Mouse (Mus musculus): ENCODE data around the gene Palld. TPM values are rescaled to one million over a fixed set of nuclear protein-coding genes. Genes with fewer than 3 reads are reported as not detected.

The Palld gene
- polyA plus RNA-seq, 1 experiment from 2014 or later, result 99.0 TPM

DNA sequence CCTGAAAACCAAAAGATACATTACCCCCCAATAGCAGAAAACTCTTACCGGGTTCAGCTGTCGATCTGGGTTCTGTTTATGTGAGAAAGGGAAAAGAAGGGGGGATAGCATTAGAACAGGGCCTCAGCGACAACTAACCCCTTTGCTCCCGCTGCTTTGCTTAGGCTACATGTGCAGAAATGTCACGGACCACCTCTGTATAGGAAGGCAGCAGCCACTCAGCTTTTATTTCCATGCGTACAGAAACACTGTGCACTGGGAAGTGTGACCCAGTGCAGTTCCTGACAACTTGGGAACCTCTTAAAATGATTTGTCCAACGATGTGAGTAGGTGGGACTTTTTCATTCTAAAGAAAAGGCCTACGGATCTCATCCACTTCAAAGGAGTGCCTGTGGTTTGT lies 200.4 kb downstream of the Palld start:
- DNase-seq (ENCODE audit: low read depth, low spot score) (no peak), ATAC-seq (no peak)
- no peaks in the 10 kb centered on the region for H3K27me3 ChIP-seq
- in situ Hi-C loops (cut with MboI; ENCODE audit: low pct_unique_long_range_greater_than_20kb), result no loop called here
- CTCF ChIA-PET, result no interaction called here
- no peak for TF ChIP-seq CTCF (IDR thresholded peaks at IDR 0.05)
- POLR2A ChIA-PET, result no interaction called here

DNA sequence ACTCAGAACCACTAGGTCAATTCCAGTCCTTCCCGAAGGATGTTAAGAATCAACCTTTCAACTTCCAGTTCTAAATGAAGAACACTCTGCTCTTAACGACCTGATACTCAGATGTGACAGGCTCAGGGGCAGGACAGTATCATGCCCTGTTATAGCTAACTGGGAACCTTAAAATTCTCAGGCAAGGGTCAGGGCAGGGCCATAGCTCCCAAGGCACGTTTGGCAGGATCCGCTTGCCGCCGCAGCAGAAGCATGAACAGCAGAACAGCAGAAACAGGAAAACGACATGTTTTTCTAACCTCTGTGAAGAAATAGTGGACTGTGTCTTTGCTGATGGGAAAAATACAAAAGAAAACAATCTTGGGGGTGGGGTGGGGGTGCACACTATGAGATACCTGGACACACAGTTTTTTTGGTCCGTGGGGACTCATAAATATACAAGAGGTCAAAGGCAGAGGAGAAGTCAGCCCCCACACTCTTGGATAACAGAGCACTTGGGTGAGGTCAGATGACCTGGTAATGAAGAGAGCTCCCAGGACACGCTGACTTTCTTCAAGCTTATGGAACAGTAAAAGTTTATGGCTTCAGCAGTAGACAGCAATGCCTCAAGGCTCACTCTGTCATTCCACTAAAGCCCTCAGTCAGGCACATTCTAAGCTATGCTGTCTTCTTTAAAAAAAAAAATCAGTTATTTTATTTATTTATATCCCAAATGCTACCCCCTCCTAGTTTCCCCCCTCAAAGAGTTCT lies 201.4 kb downstream of the Palld start:
- no peaks in the 10 kb centered on the region for H3K27me3 ChIP-seq
- CTCF ChIA-PET, result interaction anchor here (0.8 to 1.6 kb wide), 3 partner anchors 57 to 174 kb away, joined by 3 to 4 read pairs (median 4); no protein-coding TSS in a partner anchor
- no peak for TF ChIP-seq CTCF (IDR thresholded peaks at IDR 0.05)
- DNase-seq (ENCODE audit: low read depth, low spot score) (no peak), ATAC-seq (no peak)
- in situ Hi-C loops (cut with MboI; ENCODE audit: low pct_unique_long_range_greater_than_20kb), result no loop called here
- POLR2A ChIA-PET, result interaction anchor here (0.8 to 0.9 kb wide), 2 partner anchors 12 to 73 kb away, joined by 3 read pairs; no protein-coding TSS in a partner anchor

DNA sequence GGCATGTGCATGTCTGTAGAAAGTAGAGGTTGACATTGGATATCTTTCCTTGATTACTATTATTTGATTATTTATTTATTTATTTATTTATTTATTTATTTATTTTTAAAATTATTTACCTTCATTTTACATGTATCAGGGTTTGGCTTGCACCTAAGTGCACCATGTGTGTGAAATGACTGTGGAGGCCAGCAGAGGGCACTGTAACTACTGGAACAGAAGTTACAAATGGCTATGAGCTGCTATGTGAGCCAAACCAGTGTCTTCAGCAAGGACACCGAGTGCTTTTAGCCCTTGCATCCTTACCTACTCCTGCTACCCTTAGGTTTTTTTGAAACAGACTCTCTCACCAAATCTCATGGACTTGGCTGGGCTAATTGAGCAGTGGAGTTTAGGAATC lies 202.2 kb downstream of the Palld start:
- CTCF ChIA-PET, result interaction anchor here (1.0 to 1.6 kb wide), 6 partner anchors 22 to 175 kb away, joined by 3 to 5 read pairs (median 4); no protein-coding TSS in a partner anchor
- TF ChIP-seq CTCF (IDR thresholded peaks at IDR 0.05), result peak; percentile 56
- no peaks in the 10 kb centered on the region for H3K27me3 ChIP-seq
- in situ Hi-C loops (cut with MboI; ENCODE audit: low pct_unique_long_range_greater_than_20kb), result no loop called here
- ATAC-seq, result no peak
- POLR2A ChIA-PET, result interaction anchor here (0.9 kb wide), 1 partner anchor 72 kb away, joined by 3 read pairs; no protein-coding TSS in a partner anchor
- no peak for DNase-seq (ENCODE audit: low read depth, low spot score)

DNA sequence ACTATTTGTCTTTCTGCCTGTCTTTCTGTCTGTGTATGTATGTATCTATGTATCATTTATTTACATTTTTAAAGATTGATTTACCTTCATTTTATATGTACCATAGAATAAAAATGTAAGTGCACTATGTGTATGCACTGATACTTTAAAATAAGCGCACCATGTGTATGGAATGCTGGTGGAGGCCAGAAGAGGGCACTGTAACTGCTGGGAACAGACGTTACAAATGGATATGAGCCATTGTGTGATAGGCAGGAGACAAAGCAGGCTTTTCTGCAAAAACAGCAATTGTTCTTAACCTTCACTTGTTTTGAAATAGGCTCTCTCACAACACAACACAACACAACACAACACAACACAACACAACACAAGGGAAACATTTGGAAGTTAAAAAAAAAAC lies 203.5 kb downstream of the Palld start:
- no peak for DNase-seq (ENCODE audit: low read depth, low spot score)
- TF ChIP-seq CTCF (IDR thresholded peaks at IDR 0.05), result peak; percentile 61
- ChIA-PET CTCF (interaction anchor here (1.0 to 1.2 kb wide), 2 partner anchors 9 to 76 kb away, joined by 3 to 5 read pairs; no protein-coding TSS in a partner anchor), POLR2A (no interaction called here)
- in situ Hi-C loops (cut with MboI; ENCODE audit: low pct_unique_long_range_greater_than_20kb), result loop anchor here (5.0 kb wide), 1 partner anchor 173 kb away; no protein-coding TSS in a partner anchor
- no peak for ATAC-seq
- H3K27me3 ChIP-seq, result no peaks in the 10 kb centered on the region

DNA sequence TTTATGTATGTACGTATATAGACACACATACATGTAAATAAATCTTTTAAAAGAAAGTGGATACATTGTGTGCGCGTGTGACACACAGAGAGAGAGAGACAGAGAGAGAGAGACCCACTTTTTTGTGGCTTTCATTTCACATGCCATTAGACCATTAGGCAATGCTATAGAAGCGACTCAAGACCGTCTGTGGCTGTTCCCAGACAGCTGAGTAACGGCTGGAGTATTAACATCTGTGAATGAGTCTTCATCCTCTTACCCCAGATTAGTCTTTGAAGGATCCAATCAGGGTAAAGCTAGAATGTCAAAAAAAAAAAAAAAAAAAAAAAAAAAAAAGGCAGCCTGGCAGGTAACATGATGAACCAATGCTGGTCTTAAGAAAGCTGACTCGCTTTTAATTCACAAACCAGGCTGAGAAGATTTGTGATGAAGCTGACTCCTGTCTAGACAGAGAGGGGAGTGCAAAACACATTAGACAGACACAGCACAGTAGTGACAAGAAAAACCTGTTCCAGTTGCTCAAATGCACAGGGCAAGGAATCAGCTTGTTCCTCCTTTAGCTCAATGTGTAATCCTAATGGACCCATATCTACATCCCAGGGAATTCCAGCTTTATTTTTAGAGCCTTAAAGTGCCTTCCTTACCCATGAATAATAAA lies 204.6 kb downstream of the Palld start:
- no peak for TF ChIP-seq CTCF (IDR thresholded peaks at IDR 0.05)
- POLR2A ChIA-PET, result no interaction called here
- in situ Hi-C loops (cut with MboI; ENCODE audit: low pct_unique_long_range_greater_than_20kb), result loop anchor here (5.0 kb wide), 1 partner anchor 174 kb away; no protein-coding TSS in a partner anchor
- CTCF ChIA-PET, result interaction anchor here (0.9 to 1.6 kb wide), 3 partner anchors 13 to 177 kb away, joined by 3 to 5 read pairs (median 5); no protein-coding TSS in a partner anchor
- peak; percentile 33 for DNase-seq (ENCODE audit: low read depth, low spot score)
- no peaks in the 10 kb centered on the region for H3K27me3 ChIP-seq
- no peak for ATAC-seq

DNA sequence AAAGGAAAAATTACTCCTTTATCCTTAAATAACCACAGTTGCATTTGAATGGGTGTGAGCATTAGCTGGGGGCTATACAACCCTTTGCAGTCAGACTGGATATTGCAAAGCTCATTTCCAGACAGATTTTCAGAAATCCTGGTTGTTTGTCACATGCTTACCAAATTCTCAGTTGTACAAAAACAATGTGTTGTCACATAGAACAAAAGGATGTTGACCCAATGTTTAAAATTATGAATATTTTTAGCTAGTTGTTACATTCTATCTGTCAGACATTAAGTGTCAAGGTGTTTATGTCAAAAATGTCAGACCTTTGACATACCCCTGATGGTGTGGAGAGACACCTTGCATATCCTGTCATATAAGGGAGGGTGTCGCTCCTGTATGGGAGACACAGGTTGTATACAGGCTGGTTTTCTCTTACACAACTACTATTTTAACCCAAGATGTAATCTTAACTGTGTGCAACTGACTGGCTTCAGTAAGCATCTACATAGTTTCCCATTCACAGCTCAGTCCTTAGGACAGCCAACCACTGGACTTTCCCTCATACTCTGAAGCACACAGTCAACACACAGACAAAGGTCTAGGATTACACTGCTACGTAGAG lies 205.5 kb downstream of the Palld start:
- CTCF ChIA-PET, result interaction anchor here (0.8 to 1.6 kb wide), 2 partner anchors 39 to 157 kb away, joined by 3 to 5 read pairs; no protein-coding TSS in a partner anchor
- ATAC-seq, result no peak
- POLR2A ChIA-PET, result interaction anchor here (0.6 to 0.8 kb wide), 2 partner anchors 59 to 156 kb away, joined by 3 read pairs; no protein-coding TSS in a partner anchor

DNA sequence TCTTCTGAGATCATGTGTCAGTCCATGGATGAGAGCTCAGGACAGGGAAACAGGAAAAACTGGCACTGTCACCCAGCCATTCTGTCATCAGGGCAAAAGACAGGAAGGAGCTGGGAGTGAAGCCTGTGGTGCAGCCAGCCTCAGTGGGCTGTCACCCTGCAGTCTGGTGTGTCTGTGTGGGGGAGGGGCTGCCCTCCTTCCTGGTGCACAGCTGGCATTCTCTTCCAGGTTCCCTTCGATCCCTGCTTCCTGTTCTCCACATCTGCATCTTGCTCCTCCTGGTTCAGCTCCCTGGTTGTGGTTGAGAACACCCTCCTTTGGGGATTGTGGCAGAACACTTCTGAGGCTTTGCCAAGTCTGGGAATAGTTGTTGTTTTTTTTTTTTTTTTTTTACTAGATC lies 207.1 kb downstream of the Palld start:
- in situ Hi-C loops (cut with MboI; ENCODE audit: low pct_unique_long_range_greater_than_20kb), result loop anchor here (5.0 kb wide), 1 partner anchor 177 kb away; no protein-coding TSS in a partner anchor
- H3K27me3 ChIP-seq, result no peaks in the 10 kb centered on the region
- POLR2A ChIA-PET, result interaction anchor here (0.7 kb wide), 2 partner anchors 8 to 540 kb away, joined by 5 to 6 read pairs; no protein-coding TSS in a partner anchor
- CTCF ChIA-PET, result no interaction called here
- no peak for TF ChIP-seq CTCF (IDR thresholded peaks at IDR 0.05)
- DNase-seq (ENCODE audit: low read depth, low spot score) (no peak), ATAC-seq (no peak)

More for the DNA sequence above, 205.5 kb downstream of the Palld start:
- in situ Hi-C loops (cut with MboI; ENCODE audit: low pct_unique_long_range_greater_than_20kb), result loop anchor here (5.0 kb wide), 1 partner anchor 175 kb away; no protein-coding TSS in a partner anchor
- no peaks in the 10 kb centered on the region for H3K27me3 ChIP-seq
- no peak for DNase-seq (ENCODE audit: low read depth, low spot score)
- no peak for TF ChIP-seq CTCF (IDR thresholded peaks at IDR 0.05)

DNA sequence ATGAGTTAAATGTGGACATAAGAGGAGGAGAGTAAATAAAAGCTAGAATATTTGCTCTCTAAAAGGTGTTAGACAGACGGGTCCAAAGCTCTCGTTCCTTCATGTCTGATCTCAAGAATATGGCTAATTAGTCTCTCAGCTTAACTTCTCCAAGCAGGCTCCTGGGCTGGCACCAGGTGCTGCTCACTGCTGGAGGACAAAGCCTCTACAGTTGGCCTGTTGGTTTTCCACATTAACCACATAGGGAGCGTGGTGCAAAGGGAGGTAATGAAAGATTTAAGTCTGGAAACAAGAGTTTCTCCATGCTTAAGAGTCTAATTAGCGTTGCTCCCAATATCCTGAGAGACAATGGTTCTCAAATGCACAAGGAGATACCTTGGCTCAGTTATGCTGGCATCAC lies 209.6 kb downstream of the Palld start:
- in situ Hi-C loops (cut with MboI; ENCODE audit: low pct_unique_long_range_greater_than_20kb), result no loop called here

DNA sequence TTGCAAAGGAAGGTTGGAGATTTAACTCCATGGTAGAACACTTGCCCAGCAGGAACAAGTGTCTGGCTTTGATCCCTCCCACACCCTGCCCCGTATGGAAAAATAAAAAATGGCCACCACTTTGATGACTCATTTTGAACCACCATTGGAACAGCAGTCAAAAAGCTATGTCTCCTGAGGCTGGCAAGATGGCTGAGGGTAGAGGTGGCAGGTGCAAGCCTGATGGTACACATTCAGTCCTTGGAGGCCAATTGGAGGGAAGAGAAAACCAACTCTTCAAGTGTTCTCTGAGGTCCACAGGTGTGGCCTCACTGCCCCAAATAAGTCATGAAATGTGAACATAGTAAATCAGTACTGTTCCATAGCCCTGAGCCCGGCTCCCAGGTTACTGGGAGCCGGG lies 210.4 kb downstream of the Palld start:
- no peak for DNase-seq (ENCODE audit: low read depth, low spot score)
- in situ Hi-C loops (cut with MboI; ENCODE audit: low pct_unique_long_range_greater_than_20kb), result no loop called here
- TF ChIP-seq CTCF (IDR thresholded peaks at IDR 0.05), result no peak
- ATAC-seq, result no peak
- ChIA-PET POLR2A (no interaction called here), CTCF (no interaction called here)
- no peaks in the 10 kb centered on the region for H3K27me3 ChIP-seq

More for the DNA sequence above, 209.6 kb downstream of the Palld start:
- DNase-seq (ENCODE audit: low read depth, low spot score) (no peak), ATAC-seq (no peak)
- no peaks in the 10 kb centered on the region for H3K27me3 ChIP-seq
- POLR2A ChIA-PET, result no interaction called here
- CTCF ChIA-PET, result no interaction called here
- no peak for TF ChIP-seq CTCF (IDR thresholded peaks at IDR 0.05)

DNA sequence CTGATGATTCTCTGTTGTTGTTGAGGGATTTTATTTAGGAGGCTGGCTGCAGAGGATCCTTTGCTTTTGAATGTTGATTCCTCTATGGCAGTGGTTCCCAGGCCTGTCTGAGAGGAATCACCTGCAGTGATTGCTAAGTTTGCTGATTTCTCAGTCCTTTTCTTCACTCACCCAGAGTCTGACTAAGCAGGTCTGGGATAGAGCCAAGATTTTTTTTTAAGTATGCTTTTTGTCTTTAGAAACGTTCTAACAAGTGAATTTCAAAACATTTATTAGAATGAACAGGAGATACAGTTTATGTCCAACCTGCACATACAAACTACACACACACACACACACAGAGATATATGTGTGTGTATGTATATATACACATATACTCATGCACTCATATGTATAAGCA lies 211.1 kb downstream of the Palld start:
- ChIA-PET CTCF (no interaction called here), POLR2A (no interaction called here)

More for the DNA sequence above, 211.1 kb downstream of the Palld start:
- no peak for DNase-seq (ENCODE audit: low read depth, low spot score)
- in situ Hi-C loops (cut with MboI; ENCODE audit: low pct_unique_long_range_greater_than_20kb), result no loop called here
- H3K27me3 ChIP-seq, result no peaks in the 10 kb centered on the region
- TF ChIP-seq CTCF (IDR thresholded peaks at IDR 0.05), result no peak
- ATAC-seq, result no peak

Measured in Patski (cell line).